23 mouse cellular contexts compared by ENCODE assay signal in genomic region chr13:110418656-110419055, GRCm38 (mm10).
"Had no signal": no experiment of that assay in that cellular context is flagged by ENCODE, and none has a peak within 500 bp of the region (broad histone marks: within the 10 kb centered on the region; RNA-seq: fewer than 3 reads in every experiment).

No protein-coding gene starts in this region.

- DNase-seq: kidney, postnatal 14 days; kidney, postnatal 4 days; left cerebral cortex, postnatal 4 days; lung, adult 18-20 months; lung, postnatal 10 days; lung, postnatal 36 days; right cerebral cortex, adult 18-20 months; right cerebral cortex, postnatal 14 days; right cerebral cortex, postnatal 4 days; thymus, adult 2 months; thymus, postnatal 14 days; thymus, postnatal 4 days had no signal

- H3K27me3 ChIP-seq: limb, embryonic 12.5 days; limb, embryonic 15.5 days; liver, embryonic 12.5 days; liver, embryonic 15.5 days; lung, embryonic 15.5 days; megakaryocyte, embryonic 14.5 days; midbrain, embryonic 13.5 days; neural tube, embryonic 13.5 days had no signal

- H3K27ac ChIP-seq: limb, embryonic 12.5 days; limb, embryonic 15.5 days; liver, embryonic 12.5 days; liver, embryonic 15.5 days; lung, embryonic 15.5 days; midbrain, embryonic 10.5 days; midbrain, embryonic 13.5 days; neural tube, embryonic 13.5 days had no signal

- H3K9ac ChIP-seq: limb, embryonic 12.5 days; limb, embryonic 15.5 days; liver, embryonic 12.5 days; liver, embryonic 15.5 days; lung, embryonic 15.5 days; midbrain, embryonic 13.5 days; neural tube, embryonic 13.5 days had no signal

- H3K4me2 ChIP-seq: limb, embryonic 12.5 days; limb, embryonic 15.5 days; liver, embryonic 12.5 days; liver, embryonic 15.5 days; lung, embryonic 15.5 days; midbrain, embryonic 13.5 days; neural tube, embryonic 13.5 days had no signal

- H3K36me3 ChIP-seq: limb, embryonic 12.5 days; limb, embryonic 15.5 days; liver, embryonic 12.5 days; liver, embryonic 15.5 days; lung, embryonic 15.5 days; midbrain, embryonic 10.5 days; midbrain, embryonic 13.5 days; neural tube, embryonic 13.5 days had no signal

- ATAC-seq: liver, embryonic 12.5 days; midbrain, embryonic 13.5 days; midbrain, embryonic 16.5 days had no signal

- H3K4me3 ChIP-seq: limb, embryonic 12.5 days; limb, embryonic 15.5 days; liver, embryonic 12.5 days; liver, embryonic 15.5 days; lung, embryonic 15.5 days; megakaryocyte, embryonic 14.5 days; midbrain, embryonic 10.5 days; midbrain, embryonic 13.5 days; myocyte; neural tube, embryonic 13.5 days had no signal

- H3K9me3 ChIP-seq: limb, embryonic 12.5 days; limb, embryonic 15.5 days; liver, embryonic 12.5 days; liver, embryonic 15.5 days; lung, embryonic 15.5 days; megakaryocyte, embryonic 14.5 days; midbrain, embryonic 10.5 days; midbrain, embryonic 13.5 days; neural tube, embryonic 13.5 days had no signal

- H3K4me1 ChIP-seq: limb, embryonic 12.5 days; limb, embryonic 15.5 days; liver, embryonic 12.5 days; liver, embryonic 15.5 days; megakaryocyte, embryonic 14.5 days; midbrain, embryonic 10.5 days; midbrain, embryonic 13.5 days; neural tube, embryonic 13.5 days had no signal
